Mouse (Mus musculus) adrenal gland (tissue): Measurements from ENCODE around the gene Socs3.

Experiments used
- intact Hi-C: fragments of 180-260 bp; cut with DNase I; formaldehyde crosslinking; loops from one replicate; pipeline ENCODE4 v1.15.1; 2025

Gene Socs3

GRCm38 (mm10) chr11:117995661-117996060 is 25.8 kb upstream of the Socs3 start:
- intact Hi-C loops, result no loop called here

- intact Hi-C loops, result no loop called here
These were observed 25.4 kb upstream of the Socs3 start for GRCm38 (mm10) chr11:117995255-117995654.

GRCm38 (mm10) chr11:117994250-117995057 is 24.6 kb upstream of the Socs3 start:
- intact Hi-C loops, result no loop called here

DNA sequence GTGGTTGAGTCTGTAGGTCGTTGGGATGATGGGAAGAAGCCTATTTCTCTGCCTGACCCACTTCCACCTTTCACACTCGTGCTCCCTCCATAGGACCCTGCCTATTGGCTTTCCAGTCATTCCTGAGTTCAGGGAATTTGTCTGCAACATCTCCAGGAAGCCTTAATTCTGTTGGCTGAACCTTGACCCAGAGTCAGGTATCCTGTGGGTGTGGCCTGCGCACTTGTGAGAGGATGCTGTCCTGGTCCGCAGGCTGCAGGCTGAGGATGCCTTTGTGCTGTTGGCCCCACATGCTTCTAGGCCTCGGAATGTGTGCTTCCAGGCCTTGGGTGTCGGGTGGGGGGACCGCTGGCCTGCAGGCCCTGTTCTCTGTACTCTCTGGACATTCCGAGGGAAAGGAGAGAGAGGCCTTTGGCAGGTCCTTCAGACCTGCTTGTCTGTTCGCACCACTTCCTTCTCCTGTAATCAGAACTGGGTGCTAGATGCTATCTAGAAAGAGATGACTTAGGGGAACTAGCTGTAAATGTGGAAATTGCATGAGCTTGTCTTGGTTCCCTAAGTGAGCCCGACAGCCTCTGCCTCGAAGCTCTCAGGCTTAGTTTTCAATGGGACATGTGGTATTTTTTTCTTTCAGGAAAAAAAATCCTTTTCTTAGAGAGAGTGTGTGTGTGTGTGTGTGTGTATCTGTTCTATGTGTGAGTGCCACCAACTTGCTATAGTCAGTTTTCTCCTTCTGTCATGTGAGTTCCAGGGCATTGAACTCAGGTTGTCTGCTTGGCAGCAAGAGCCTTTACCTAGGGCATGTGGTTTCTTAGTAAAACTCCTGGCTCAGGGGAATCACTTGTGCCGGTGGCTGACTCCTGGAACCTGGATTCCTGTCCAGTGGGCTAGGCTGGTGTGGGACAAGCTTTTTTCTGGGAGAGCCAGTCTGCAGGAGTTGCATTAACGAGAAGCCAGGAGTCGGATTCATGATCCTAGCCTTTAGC is 23.6 kb upstream of the Socs3 start:
- intact Hi-C loops, result no loop called here

GRCm38 (mm10) chr11:117991502-117992470 is 21.9 kb upstream of the Socs3 start:
- intact Hi-C loops, result no loop called here

DNA sequence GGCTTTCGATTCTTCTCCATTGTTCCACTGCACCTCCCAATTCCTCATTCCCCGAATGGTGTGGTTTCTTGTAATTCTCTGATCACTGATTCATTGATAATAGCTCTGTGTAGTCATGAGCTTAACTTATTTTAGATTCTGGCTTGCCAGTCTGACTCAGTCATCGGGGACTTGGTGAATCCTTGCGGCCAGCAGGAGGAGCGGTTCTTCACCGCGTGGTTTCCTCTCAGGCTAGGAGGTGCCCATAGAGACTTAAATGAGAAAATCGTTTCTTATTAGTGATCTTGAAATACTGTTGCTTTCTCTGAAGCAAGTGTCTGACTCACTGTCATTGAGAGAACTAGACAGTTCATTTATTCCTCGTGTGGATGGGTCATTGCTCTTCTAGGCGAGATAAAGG is 20.1 kb upstream of the Socs3 start:
- intact Hi-C loops, result no loop called here

GRCm38 (mm10) chr11:117989241-117989640 is 19.4 kb upstream of the Socs3 start:
- intact Hi-C loops, result no loop called here

DNA sequence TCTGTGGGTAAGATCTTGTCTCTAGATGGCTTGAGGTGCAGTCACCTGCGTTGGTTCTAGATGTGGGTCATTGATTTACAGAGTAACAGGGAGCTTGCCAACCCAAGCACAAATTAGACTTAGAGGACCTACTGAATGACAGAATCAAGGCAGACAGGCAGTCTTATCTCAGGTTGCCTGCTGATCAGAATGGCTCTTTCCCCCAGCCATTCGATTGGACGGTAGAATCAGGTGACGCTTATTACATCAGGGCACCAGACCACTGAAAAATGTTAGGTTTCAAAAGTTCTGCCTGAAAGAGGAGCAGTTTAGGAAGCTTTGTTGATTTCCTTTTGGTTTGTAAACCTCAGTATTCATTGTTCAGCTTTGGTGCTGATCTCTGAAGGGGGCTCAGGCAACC is 18.1 kb upstream of the Socs3 start:
- intact Hi-C loops, result no loop called here

- intact Hi-C loops, result no loop called here
These were observed 17.2 kb upstream of the Socs3 start for GRCm38 (mm10) chr11:117987032-117987451.

DNA sequence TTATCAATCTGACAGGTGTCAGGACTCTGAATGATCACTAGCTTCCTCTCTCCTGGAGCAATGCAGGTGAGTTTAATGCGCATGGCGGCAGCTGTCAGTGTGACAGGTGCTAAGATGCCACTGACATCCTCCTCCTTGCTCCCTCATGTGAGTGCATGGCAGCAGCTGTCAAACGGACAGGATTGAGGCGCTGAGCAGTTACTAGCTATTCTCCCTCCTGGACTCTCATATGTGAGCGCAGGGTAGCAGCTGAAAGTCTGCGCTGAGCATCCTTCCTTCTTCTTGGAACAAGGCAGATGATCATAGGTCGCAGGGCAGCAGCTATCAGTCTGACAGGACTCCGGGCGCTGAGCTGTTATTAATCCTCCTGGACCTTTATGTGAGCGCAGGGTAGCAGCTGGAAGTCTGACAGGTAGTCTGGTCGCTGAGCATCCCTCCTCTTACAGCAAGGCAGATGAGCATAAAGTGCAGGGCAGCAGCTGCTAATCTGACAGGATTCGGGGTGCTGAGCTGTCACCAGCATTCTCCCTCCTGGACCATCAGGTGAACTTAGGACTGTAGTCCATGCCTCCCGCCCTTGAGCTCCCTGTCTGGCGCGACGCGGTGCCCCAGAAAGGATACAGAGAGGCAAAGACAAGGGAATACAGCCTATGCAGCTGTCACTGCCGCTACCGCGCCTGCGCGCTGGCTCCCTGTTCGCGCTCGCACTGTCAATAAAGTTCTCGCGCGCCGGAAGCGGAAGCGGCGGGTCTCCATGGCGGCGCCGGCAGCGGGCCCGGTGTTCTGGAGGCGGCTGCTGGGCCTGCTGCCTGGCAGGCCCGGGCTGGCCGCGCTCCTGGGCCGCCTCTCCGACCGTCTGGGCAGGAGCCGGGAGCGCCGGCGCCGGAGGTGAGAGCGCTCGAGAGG is 16.5 kb upstream of the Socs3 start, which contains the start of gene Pgs1:
Gene Pgs1 (plus strand): TSS at position 167 of the 906 bp plus-strand sequence.
- intact Hi-C loops, result no loop called here

DNA sequence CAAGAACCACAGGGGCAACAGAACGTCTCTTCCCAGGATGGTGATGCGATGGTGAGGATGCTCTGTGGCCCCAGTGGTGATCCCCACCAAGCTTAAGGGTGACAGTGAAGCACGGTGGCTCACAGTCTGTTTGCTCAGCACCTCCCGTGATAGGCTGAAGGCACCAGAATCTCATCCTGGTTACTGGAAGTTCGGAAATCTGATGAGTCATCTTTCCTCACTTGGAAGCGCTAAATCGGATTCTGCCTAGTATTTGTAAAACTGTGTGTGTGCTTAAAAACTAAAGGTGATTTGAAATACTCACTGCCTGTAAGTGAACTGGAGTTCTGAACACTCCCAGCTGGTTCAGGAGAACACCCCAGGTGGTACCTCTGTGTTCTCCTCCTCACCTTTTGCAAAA is 13.9 kb upstream of the Socs3 start:
- intact Hi-C loops, result no loop called here

DNA sequence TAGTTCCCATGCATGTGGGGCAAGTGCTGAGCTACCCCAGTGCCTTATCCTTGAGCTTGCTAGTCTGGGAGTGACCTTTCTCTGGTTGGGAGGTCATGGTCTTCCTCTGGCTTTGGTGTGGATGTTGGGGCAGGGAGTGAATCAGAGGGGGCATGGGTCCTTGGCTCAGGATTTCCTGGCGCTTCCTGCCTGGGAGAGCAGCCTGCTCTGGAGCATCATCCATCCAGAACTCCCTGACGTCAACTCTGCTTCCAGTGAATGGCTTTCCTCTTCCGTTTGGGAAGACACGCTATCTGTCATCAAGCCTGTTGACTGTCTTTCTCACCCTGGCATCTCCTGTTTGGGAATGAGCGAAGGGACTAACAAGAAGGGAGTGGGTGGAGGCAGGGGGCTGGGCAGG is 12.6 kb upstream of the Socs3 start:
- intact Hi-C loops, result no loop called here

DNA sequence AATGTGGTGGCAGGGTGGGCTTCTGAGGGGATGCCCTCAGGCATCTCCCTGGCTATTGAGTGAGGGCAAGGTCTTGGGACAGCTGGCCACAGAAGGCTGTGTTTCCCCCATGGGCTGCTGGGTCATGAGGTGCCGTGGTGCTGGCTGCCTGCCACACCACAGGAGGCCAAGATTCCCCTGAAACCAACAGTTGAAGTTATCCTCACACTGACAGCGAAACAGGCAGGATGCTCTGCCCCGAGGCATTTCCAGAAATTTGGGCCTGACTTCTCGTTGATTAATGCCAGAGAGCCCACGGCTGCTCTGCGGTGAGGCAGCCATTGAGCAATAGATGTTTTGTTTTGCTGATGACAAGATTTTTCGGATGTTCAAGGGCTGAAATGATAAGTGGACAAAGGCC is 9.5 kb upstream of the Socs3 start:
- intact Hi-C loops, result no loop called here

DNA sequence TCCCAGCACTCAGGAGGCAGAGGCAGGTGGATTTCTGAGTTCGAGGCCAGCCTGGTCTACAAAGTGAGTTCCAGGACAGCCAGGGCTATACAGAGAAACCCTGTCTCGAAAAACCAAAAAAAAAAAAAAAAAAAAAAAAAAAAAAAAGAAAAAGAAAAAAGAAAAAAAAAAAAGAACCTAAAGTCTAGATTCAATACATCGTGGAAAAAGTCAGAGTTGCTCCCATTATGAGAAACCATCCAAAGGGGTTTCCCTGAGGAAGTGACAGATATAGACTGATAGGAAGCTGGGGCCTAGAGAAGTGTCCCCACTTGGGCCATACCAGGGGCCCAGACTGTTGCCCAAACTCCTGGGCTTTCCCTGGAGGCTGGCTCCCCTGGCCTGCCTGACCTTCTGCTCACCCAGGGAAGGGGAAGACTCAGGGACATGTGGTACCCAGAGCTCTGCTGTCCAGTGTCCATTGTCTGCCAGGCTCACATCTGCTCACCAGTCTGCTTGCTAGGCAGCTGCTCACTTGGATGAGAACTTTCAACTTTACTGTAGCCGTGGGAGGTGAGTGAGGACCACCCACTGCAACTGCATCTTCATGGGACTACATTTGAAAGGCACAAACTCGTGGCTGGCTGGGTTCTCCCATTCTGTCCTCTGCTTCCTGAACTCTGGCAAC is 8.0 kb upstream of the Socs3 start:
- intact Hi-C loops, result no loop called here

GRCm38 (mm10) chr11:117976081-117976582 is 6.3 kb upstream of the Socs3 start:
- intact Hi-C loops, result no loop called here

DNA sequence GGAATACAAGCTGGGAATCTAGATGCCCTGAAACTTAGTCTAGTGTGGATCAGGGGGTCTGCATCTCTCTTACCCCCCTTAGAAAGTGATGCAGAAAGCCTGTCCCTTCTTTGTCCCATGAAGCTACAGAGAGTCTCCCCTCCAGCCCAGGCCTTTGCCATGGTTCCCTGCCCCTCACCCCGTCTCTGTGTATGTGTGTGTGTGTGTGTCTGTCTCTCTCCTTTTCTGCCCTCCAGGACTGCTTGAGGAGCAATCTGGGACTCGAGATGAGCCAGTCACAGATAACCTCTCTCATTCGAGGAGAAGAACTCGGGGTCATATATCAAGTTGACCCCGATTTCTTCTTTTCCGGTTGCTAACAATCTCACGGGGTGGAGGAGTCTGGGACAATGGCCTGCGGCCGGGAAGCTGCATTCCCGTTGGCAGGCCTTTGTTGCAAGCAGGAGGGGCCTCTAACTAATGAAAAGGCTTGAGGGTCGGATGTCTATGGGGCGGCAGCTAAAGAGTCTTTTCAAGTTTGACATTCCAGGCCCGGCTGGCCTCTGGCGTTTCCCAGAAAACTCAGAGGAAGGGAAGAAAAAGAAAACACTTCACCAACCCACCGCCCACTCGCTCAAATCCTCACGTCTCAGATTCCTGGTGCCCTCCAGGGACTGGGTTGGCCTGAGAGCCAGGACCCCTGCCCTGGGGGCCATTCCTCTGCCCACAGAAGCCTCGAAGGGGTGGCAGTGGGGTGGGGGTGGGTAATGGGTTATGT is 5.5 kb upstream of the Socs3 start:
- intact Hi-C loops, result no loop called here

DNA sequence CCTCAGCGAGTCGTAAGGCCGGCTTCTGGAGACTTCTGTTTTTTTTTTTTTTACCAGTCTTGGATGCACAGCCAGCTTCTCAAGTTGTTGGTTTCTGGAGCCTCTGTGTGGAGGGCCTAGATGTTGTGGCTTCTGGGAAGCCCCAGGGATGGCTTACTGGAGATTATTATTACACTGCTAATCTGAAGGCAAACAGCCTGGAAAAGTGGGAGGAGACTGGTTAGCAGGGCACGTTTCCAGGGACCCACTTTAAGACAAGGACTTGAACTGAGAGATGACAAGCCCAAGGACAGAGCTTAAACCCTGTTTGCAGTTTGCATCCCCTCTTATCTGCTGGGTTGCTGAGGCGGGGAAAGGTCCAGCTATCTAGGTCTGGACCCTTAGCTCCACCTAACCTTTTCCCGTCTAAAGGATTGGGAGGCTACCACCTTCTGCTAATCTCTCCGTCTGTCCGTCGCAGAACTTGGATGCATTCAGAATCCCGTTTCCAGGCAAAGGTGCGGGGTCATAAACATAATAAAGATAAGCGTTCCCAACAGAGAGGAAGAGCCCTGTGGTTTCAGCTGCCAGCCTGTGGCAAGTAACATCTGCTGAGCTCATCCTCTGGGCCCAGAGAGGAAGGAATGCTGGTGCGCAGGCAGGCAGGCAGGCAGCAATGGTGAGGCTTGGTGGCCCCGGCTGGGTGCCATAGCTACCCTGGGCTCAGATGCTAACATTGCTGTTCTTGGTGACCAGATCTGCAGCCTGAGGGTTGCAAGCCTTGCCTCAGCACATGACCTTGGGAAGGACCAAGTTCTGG is 4.7 kb upstream of the Socs3 start:
- intact Hi-C loops, result loop anchor here (5.0 kb wide), 1 partner anchor 102 kb away; the partner anchor contains the start of gene Tha1
